Mouse (Mus musculus) myocyte (in vitro differentiated cells): ENCODE measurements at regions not wholly inside any gene's neighbourhood (a gene's known extent, or its start where the extent isn't known, plus 50 kb on each side); places are given as distances from the start of the nearest gene placed in this dataset.

ENCODE experiments used
- E2F4 ChIP-seq: IDR thresholded peaks from one replicate; pipeline ENCODE4 v1.6.1; 2011; ENCODE audit warnings: mild to moderate bottlenecking, control low read depth, moderate library complexity; ENCODE audit not compliant: insufficient read depth
- MAX ChIP-seq: IDR thresholded peaks from one replicate; pipeline ENCODE4 v1.6.1; 2011; ENCODE audit warnings: low read depth, mild to moderate bottlenecking, control low read depth
- POLR2A ChIP-seq: IDR thresholded peaks from one replicate; pipeline ENCODE4 v1.6.1; 2011; ENCODE audit warnings: low read depth, mild to moderate bottlenecking, control low read depth, moderate library complexity; ENCODE audit not compliant: insufficient read length
- TCF12 ChIP-seq: IDR thresholded peaks from one replicate; pipeline ENCODE4 v1.6.1; 2011; ENCODE audit warnings: mild to moderate bottlenecking, control low read depth; ENCODE audit not compliant: poor library complexity, insufficient read depth, severe bottlenecking

DNA sequence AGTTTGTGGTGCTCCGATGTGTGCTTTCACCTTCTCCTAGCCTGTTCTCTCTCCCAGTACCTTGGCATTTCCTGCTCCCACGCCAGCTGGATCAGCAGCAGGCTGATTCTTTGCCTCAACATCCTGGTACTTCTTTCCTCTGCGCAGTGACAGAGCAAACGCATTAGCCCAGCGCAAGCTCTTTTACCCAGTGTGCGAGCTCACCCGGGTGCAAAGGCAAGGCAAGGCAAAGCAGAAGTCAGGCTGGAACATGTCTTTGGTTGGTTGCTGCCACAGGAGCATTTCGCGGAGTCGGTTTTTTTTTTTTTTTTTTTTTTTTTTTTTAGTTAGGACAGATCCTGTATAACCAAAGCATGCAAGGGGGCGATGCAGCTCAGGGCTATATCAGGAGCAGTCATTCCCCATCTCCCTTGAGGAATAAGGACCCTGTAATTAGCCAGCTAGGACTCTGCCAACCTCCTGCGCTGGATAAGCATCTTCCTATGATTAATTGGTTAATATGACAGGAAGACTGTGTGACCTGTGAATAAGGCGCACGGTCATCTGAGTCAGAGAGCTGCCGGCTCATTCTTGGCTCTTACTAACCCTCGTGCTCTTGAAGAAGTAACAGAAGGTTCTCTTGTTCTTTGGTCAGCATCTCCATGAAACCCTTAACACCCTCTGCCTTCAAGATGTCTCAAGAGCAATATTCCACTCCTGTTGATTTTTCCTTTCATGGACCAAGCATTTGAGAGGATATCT, 123.9 kb downstream of the Ifng start:
- TF ChIP-seq E2F4 (no peak), POLR2A (no peak), MAX (no peak), TCF12 (no peak)
